ENCODE assay signal across 20 mouse cellular contexts in genomic region chr8:54957506-54957905, GRCm38 (mm10). TPM values are rescaled to one million over a fixed set of nuclear protein-coding genes. Genes with fewer than 3 reads are reported as not detected.
DNase-seq lines count a peak whose midpoint lies in the region; ATAC-seq and TF ChIP-seq lines count a peak whose summit lies in the region.
"Had no signal": no experiment of that assay in that cellular context is flagged by ENCODE, and none has a peak within 500 bp of the region (broad histone marks: within the 10 kb centered on the region; RNA-seq: fewer than 3 reads in every experiment).

No protein-coding gene starts in this region.

- peak in 1 of 2 experiments; percentile 39 for DNase-seq in cerebellum, adult 2 months
- no peak for DNase-seq in cerebellum, adult 11-12 months
- DNase-seq in Muller cell, postnatal 12 days (ENCODE audit: inconsistent ontology term), result peak; percentile 32
- no peak for DNase-seq in hindbrain, embryonic 14.5 days (ENCODE audit: low spot score)
- peak; percentile 39 for DNase-seq in midbrain, embryonic 14.5 days
- no peak for DNase-seq in right cerebral cortex, postnatal 14 days
- no peak for DNase-seq in heart, postnatal 10 days
- DNase-seq in adrenal gland, adult 8-10 months, result no peak
- DNase-seq: gastrocnemius, adult 2 months; heart, adult 11 months; heart, postnatal 4 days; thymus, postnatal 25 days had no signal

- intact Hi-C loops in heart, postnatal 10 days (cut with DNase I), result no loop called here

- H3K9ac ChIP-seq in hindbrain, embryonic 14.5 days, result peak overlapping the region; percentile 71
- peak overlapping the region; percentile 50 for H3K9ac ChIP-seq in midbrain, embryonic 14.5 days (replicated peaks; ENCODE audit: low read length)
- H3K9ac ChIP-seq: heart, embryonic 13.5 days; limb, embryonic 12.5 days; liver, embryonic 14.5 days had no signal

- no peaks in the 10 kb centered on the region for H3K9me3 ChIP-seq in hindbrain, embryonic 14.5 days (ENCODE audit: control insufficient read depth, low read length)
- no peaks in the 10 kb centered on the region for H3K9me3 ChIP-seq in midbrain, embryonic 14.5 days (ENCODE audit: control insufficient read depth, low read length)
- H3K9me3 ChIP-seq: G1E; heart, embryonic 13.5 days; limb, embryonic 12.5 days had no signal

- TF ChIP-seq CTCF in cerebellum, adult 2 months (IDR thresholded peaks at IDR 0.05; ENCODE audit: borderline replicate concordance, insufficient read depth, low read depth, low read length), result no peak

- no peaks in the 10 kb centered on the region; the same call in 1 of the 2 replicates for H3K4me1 ChIP-seq in cerebellum, adult 2 months (ENCODE audit: control insufficient read depth, insufficient read depth, low read length)
- peaks cover 29% of the 10 kb centered on the region for H3K4me1 ChIP-seq in hindbrain, embryonic 14.5 days (replicated peaks; ENCODE audit: control insufficient read depth, insufficient read depth, low read length)
- peaks cover 25% of the 10 kb centered on the region for H3K4me1 ChIP-seq in midbrain, embryonic 14.5 days (ENCODE audit: control insufficient read depth, insufficient read depth, low read length)
- H3K4me1 ChIP-seq: heart, embryonic 13.5 days; limb, embryonic 12.5 days had no signal

- H3K4me3 ChIP-seq in cerebellum, adult 2 months (replicated peaks; ENCODE audit: insufficient read depth, low read depth, low read length), result peak overlapping the region; percentile 81
- peak overlapping the region; percentile 47 for H3K4me3 ChIP-seq in hindbrain, embryonic 14.5 days (replicated peaks; ENCODE audit: low read length)
- peak overlapping the region; percentile 60 for H3K4me3 ChIP-seq in midbrain, embryonic 14.5 days (replicated peaks; ENCODE audit: low read depth, low read length)
- H3K4me3 ChIP-seq: gastrocnemius, adult 2 months; heart, embryonic 13.5 days; limb, embryonic 12.5 days had no signal

- ATAC-seq in hindbrain, embryonic 14.5 days (ENCODE audit: low FRiP score), result no peak
- ATAC-seq in midbrain, embryonic 14.5 days (ENCODE audit: low FRiP score, low TSS enrichment), result no peak
- ATAC-seq: CD4-positive, CD25-positive, alpha-beta regulatory T cell, adult 4 months; intestine, postnatal 0 days had no signal

- TF ChIP-seq POLR2A in cerebellum, adult 2 months (IDR thresholded peaks at IDR 0.05; ENCODE audit: borderline replicate concordance, insufficient read depth, low read length), result no peak

- H3K4me2 ChIP-seq in hindbrain, embryonic 14.5 days (replicated peaks), result peak overlapping the region; percentile 69
- H3K4me2 ChIP-seq in midbrain, embryonic 14.5 days (ENCODE audit: low read length), result peak overlapping the region; percentile 69
- H3K4me2 ChIP-seq: heart, embryonic 13.5 days; limb, embryonic 12.5 days had no signal

- no peak overlapping the region for H3K27ac ChIP-seq in cerebellum, adult 2 months (ENCODE audit: insufficient read depth, low read length)
- peak overlapping the region; percentile 38; the same call in 1 of the 2 replicates for H3K27ac ChIP-seq in hindbrain, embryonic 14.5 days
- H3K27ac ChIP-seq in midbrain, embryonic 14.5 days (replicated peaks; ENCODE audit: low read depth, low read length), result no peak overlapping the region
- H3K27ac ChIP-seq: gastrocnemius, adult 2 months; heart, embryonic 13.5 days; limb, embryonic 12.5 days; liver, embryonic 14.5 days; stomach, postnatal 0 days had no signal

- no peaks in the 10 kb centered on the region for H3K27me3 ChIP-seq in cerebellum, adult 2 months (ENCODE audit: control insufficient read depth, insufficient read depth, low read length)
- no peaks in the 10 kb centered on the region for H3K27me3 ChIP-seq in hindbrain, embryonic 14.5 days (ENCODE audit: control insufficient read depth, insufficient read depth, low read length)
- no peaks in the 10 kb centered on the region for H3K27me3 ChIP-seq in midbrain, embryonic 14.5 days (ENCODE audit: control insufficient read depth, insufficient read depth, low read length)
- H3K27me3 ChIP-seq: heart, embryonic 13.5 days; limb, embryonic 12.5 days had no signal

- no peaks in the 10 kb centered on the region for H3K36me3 ChIP-seq in hindbrain, embryonic 14.5 days (replicated peaks; ENCODE audit: control insufficient read depth, insufficient read depth)
- no peaks in the 10 kb centered on the region for H3K36me3 ChIP-seq in midbrain, embryonic 14.5 days (ENCODE audit: control insufficient read depth, insufficient read depth, low read length)
- H3K36me3 ChIP-seq: G1E; heart, embryonic 13.5 days; limb, embryonic 12.5 days had no signal

- 7% methylated on average over 3 of the region's 3 CpGs for WGBS in cerebellum, adult 2 months
- WGBS in hindbrain, embryonic 14.5 days, result 62% methylated on average over 3 of the region's 3 CpGs
- 65% methylated on average over 3 of the region's 3 CpGs for whole genome bisulfite sequencing in midbrain, embryonic 14.5 days

RNA-seq across cellular contexts. Expression of gene Gpm6a, which starts 2.9 kb away (rescaled TPM):
- 556 and 633 TPM in 2 replicates for polyA plus RNA-seq in cerebellum, adult 2 months (2012; rRNA removed)
- 552 and 648 TPM in 2 replicates for polyA plus RNA-seq in hindbrain, embryonic 14.5 days (2014; fragmentation: Nextera tagmentation; extraction: Ambion mirVana)
- polyA plus RNA-seq in midbrain, embryonic 14.5 days (2014; fragmentation: Nextera tagmentation; extraction: Ambion mirVana), result 570 and 651 TPM in 2 replicates
- total RNA-seq in heart, postnatal 10 days (2021), result 10 to 100 TPM; 10.3 to 12.1 TPM
- 1 to 10 TPM; 4.6 to 6.6 (median 5.3) TPM for total RNA-seq in adrenal gland, adult 8-10 months (2022)
- total RNA-seq: G1E; megakaryocyte, adult 5-6 weeks had no signal
- polyA plus RNA-seq: CD4-positive, CD25-positive, alpha-beta regulatory T cell, adult 4 months; G1E had no signal

Comparison
In these comparisons a context has a peak if more than half of its experiments do, and no peak if none do; other contexts are left out.
1. DNase-seq: peak in Muller cell, postnatal 12 days (single experiment) and midbrain, embryonic 14.5 days (single experiment); none in cerebellum, adult 11-12 months (single experiment), hindbrain, embryonic 14.5 days (single experiment), right cerebral cortex, postnatal 14 days (single experiment), heart, postnatal 10 days (0 of 2) and adrenal gland, adult 8-10 months (single experiment).
2. Peak in every context shown above with its lines, with median percentiles within 50 percentile points of each other: H3K4me3 ChIP-seq.